Mouse (Mus musculus) spleen, adult 2 months (tissue): ENCODE data around the gene Sh2d3c. TPM values are rescaled to one million over a fixed set of nuclear protein-coding genes. Genes with fewer than 3 reads are reported as not detected.

Source experiments
- DNase-seq, 2 experiments: peaks; one replicate each; pipeline versions ENCODE4 v3.0.0 to v3.0.0-alpha.2; 2012 to 2021; ENCODE audit warnings: low spot score in 2 of 2, low read depth in 1 of 2
- H3K27ac ChIP-seq: fragments of 200-500 bp; 2 replicates; pipeline ENCODE4 v1.5.1; 2012; ENCODE audit warnings: low read length, inconsistent platforms; ENCODE audit not compliant: insufficient read depth
- H3K27me3 ChIP-seq: fragments of 200-500 bp; 2 replicates; pipeline ENCODE4 v1.6.1; 2012; ENCODE audit warnings: mild to moderate bottlenecking, moderate library complexity, low read length, inconsistent platforms; ENCODE audit not compliant: control insufficient read depth, insufficient read depth
- H3K36me3 ChIP-seq: fragments of 200-500 bp; 2 replicates; pipeline ENCODE4 v1.6.1; 2012; ENCODE audit warnings: mild to moderate bottlenecking, low read length, inconsistent platforms; ENCODE audit not compliant: control insufficient read depth, insufficient read depth
- H3K4me1 ChIP-seq: fragments of 200-500 bp; 2 replicates; pipeline ENCODE4 v1.6.1; 2011; ENCODE audit warnings: inconsistent platforms; ENCODE audit not compliant: control insufficient read depth, insufficient read depth, insufficient read length
- H3K4me3 ChIP-seq: fragments of 200-500 bp; 2 replicates; pipeline ENCODE4 v1.5.1; 2011; ENCODE audit warnings: mild to moderate bottlenecking, inconsistent platforms; ENCODE audit not compliant: insufficient read depth, insufficient read length; ENCODE audit errors: extremely low read depth
- CTCF ChIP-seq: fragments of 200-500 bp; IDR thresholded peaks from 2 replicates; pipeline ENCODE4 v1.5.1; 2011; ENCODE audit warnings: mild to moderate bottlenecking, inconsistent platforms; ENCODE audit not compliant: insufficient read depth, insufficient read length, insufficient replicate concordance; ENCODE audit errors: extremely low read depth
- POLR2A ChIP-seq: fragments of 200-500 bp; IDR thresholded peaks from 2 replicates; pipeline ENCODE4 v1.6.1; 2011; ENCODE audit warnings: low read depth, low read length, inconsistent platforms
- WGBS: fragments of 180-500 bp; shearing (Covaris S2); methylation state at CpG from one replicate; pipeline ENCODE4 v1.1.7; 2018; 5-methylcytosine and 5-hydroxymethylcytosine counted together
- polyA plus RNA-seq: library from polyadenylated mRNA; depleted of rRNA; stranded (reverse); fragments of >200 nt; gene quantifications from 2 replicates; pipeline ENCODE4 v1.2.3, GENCODE M21; 2012

Gene Sh2d3c
- polyA plus RNA-seq, 1 experiment, result 136 TPM

DNA sequence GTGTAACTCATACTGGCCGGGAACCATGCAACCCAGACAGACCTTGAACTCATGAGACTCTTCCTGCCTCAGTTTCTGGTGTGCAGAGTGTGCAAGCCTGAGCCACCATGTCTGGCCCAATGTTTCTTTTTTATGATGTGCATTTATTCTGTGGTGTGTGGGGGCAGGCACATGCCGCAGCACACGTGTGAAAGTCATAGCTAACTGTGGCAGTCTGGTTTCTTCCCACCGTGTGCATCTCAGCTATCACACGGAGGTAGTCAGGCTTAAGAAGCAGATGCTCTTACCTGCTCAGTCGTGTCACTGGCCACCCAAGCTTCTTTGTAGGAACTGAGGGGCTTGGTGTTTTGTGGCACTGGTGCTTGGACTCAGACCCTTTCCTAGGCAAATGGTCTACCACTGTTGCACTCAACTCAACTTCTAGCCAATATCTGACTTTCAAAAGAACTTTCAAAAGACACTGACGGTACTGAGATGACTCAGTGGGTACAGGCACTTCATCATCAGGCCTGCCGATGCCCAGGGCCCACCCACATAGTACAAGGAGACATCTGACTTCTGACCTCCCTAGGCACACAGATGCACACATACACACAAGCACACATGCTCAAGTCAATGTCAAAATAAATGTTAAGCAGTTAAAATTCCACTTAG lies 51.9 kb downstream of the Sh2d3c start:
- no peak overlapping the region for H3K4me3 ChIP-seq
- H3K27ac ChIP-seq, result no peak overlapping the region
- no peaks in the 10 kb centered on the region for H3K36me3 ChIP-seq
- peaks cover 5% of the 10 kb centered on the region for H3K4me1 ChIP-seq
- no peak for TF ChIP-seq POLR2A
- no peak for TF ChIP-seq CTCF
- DNase-seq, result no peak
- WGBS, result 87% methylated on average over 8 of the region's 8 CpGs
- no peaks in the 10 kb centered on the region for H3K27me3 ChIP-seq

DNA sequence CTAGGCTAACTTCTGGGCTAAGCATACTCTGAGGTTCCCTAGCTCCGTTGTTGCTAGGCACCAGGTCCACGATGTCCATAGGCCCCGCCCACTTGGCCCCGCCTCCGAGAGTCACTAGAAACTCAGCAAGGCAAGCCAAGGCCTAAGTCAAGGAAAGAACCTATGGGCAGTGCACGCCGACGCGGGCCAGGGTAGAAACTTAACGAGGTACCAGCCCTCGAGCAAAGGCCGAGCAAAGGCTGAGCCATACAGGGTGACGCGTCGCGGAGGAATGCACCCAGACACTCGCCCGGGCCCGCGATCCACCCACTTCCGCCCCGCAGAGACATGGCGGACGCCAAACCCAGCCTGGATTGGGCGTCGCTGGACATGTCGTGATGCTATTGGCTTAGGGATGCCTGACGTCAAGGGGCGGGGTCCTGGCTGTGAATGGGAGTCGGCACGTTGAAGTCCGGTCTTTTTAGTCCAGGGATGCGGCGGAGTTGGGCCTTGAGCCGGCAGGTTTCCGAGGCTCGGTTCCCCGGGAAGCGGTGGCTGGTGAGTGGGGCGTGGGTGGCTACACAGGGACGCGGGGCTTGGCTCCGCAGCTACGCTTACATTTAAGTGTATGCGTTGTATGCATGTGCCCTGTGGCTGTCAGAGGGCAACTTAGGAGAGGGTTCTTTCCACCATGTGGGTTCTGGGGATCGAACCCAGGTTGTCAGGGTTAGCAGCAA lies 54.7 kb downstream of the Sh2d3c start, which contains the start of the genes Ttc16 and Ptrh1:
TSS of gene Ttc16 (minus strand) at position 275 of the 716 bp plus-strand sequence.
TSS of gene Ptrh1 (plus strand) at position 428 of the 716 bp plus-strand sequence.
- TF ChIP-seq CTCF, result no peak
- no peak for TF ChIP-seq POLR2A
- Histone ChIP-seq H3K27me3 (no peaks in the 10 kb centered on the region), H3K27ac (peak within 1 kb of the TSS; percentile 48; the same call in 1 of the 2 replicates), H3K4me1 (peaks cover 5% of the 10 kb centered on the region), H3K4me3 (peak within 1 kb of the TSS; percentile 64), H3K36me3 (no peaks in the 10 kb centered on the region)
- DNase-seq, result peak; percentile 90 to 97
- under 1% methylated on average over 46 of the region's 46 CpGs for WGBS

DNA sequence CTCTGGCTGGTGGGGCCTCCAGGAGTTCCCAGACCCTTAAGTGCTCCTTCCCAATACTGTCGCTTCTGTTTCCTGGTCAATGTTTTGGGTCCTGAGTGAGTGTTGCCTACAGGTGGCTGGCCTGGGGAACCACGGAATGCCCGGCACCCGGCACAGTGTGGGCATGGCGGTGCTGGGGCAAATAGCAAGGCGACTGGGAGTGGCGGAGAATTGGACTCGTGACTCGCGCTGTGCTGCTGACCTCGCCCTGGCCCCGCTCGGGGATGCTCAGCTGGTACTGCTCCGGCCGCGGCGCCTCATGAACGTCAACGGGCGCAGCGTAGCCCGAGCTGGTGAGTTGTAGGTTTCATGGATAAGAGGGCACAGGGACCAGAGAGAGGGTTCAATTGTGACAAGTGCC lies 55.3 kb downstream of the Sh2d3c start:
- Histone ChIP-seq H3K27ac (no peak overlapping the region), H3K4me3 (peak overlapping the region; percentile 16; the same call in 1 of the 2 replicates), H3K36me3 (no peaks in the 10 kb centered on the region), H3K4me1 (peaks cover 5% of the 10 kb centered on the region), H3K27me3 (no peaks in the 10 kb centered on the region)
- WGBS, result 36% methylated on average over 22 of the region's 22 CpGs
- DNase-seq, result no peak
- TF ChIP-seq CTCF (no peak), POLR2A (no peak)

GRCm38 (mm10) chr2:32778081-32778480 lies 57.2 kb downstream of the Sh2d3c start:
- 77% methylated on average over 6 of the region's 6 CpGs for WGBS
- peaks cover 5% of the 10 kb centered on the region for H3K4me1 ChIP-seq
- DNase-seq, result no peak
- H3K4me3 ChIP-seq, result no peak overlapping the region
- no peak for TF ChIP-seq POLR2A
- TF ChIP-seq CTCF, result no peak
- no peak overlapping the region for H3K27ac ChIP-seq
- H3K27me3 ChIP-seq, result no peaks in the 10 kb centered on the region
- H3K36me3 ChIP-seq, result no peaks in the 10 kb centered on the region

GRCm38 (mm10) chr2:32779131-32779530 lies 58.3 kb downstream of the Sh2d3c start:
- 27% methylated on average over 8 of the region's 8 CpGs for WGBS
- TF ChIP-seq CTCF (peak; percentile 68; the same call in 1 of the 2 replicates), POLR2A (no peak)
- H3K4me1 ChIP-seq, result peaks cover 5% of the 10 kb centered on the region
- no peaks in the 10 kb centered on the region for H3K36me3 ChIP-seq
- H3K27ac ChIP-seq, result no peak overlapping the region
- H3K27me3 ChIP-seq, result no peaks in the 10 kb centered on the region
- peak in 1 of 2 experiments; percentile 45 for DNase-seq
- no peak overlapping the region for H3K4me3 ChIP-seq

DNA sequence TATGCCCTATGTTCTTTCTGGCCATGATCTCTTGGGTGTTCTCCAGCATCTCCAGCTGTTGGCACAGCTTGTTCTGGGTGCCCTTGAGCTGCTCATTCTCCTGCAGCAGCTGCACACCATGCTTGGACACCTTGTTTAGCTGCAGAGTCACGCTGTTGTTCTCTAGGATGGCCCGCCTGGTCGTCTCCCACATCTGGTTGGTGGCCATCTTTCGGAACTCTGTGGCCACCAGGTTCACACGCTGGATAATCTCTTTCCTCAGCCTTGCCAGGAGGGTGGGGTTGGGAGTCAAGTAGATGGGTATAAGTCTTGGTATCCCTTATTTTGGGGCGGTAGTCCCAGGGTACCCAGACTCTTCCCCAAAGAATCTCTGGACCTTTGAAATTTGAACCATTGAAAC lies 58.9 kb downstream of the Sh2d3c start:
- 91% methylated on average over 6 of the region's 6 CpGs for WGBS
- TF ChIP-seq CTCF (no peak), POLR2A (no peak)
- Histone ChIP-seq H3K4me3 (no peak overlapping the region), H3K27me3 (no peaks in the 10 kb centered on the region), H3K36me3 (no peaks in the 10 kb centered on the region), H3K27ac (no peak overlapping the region), H3K4me1 (peaks cover 5% of the 10 kb centered on the region)
- DNase-seq, result no peak
